Mouse (Mus musculus) liver, postnatal 0 days (tissue): ENCODE data around the gene Gm13288.
"Not testable (repeated sequence)": the region's sequence is repeated elsewhere in the genome, so short reads cannot be mapped to it uniquely, and the experiment has no call there.

Source experiments
- CTCF ChIP-seq: sonication (generic); IDR thresholded peaks from 2 replicates; pipeline ENCODE4 v1.5.1; 2016; ENCODE audit warnings: antibody characterized with exemption, low read depth
- EP300 ChIP-seq: IDR thresholded peaks from 2 replicates; pipeline ENCODE4 v1.6.1; 2016; ENCODE audit warnings: antibody characterized with exemption, low read depth, mild to moderate bottlenecking

DNA sequence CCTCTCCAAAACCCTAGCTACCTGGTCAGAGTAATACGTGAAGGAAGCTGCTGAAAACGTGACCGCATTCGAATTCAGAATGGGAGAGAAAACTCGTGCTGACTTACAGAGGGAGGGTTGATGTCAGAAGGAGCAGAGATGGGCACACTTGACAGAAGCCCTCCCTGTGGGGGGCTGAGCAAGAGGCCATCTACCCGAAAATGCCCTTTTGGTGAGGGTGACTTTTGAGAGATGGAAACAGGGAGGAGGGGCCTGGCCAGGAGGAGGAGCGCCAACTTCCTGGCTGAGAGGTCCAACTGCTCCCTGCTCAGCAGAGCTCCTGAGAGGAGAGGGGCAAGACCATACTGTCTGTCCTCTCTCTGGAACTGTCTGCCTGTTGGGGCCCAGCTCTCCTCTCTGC is 23.5 kb upstream of the Gm13288 start, which contains the start of gene Ifnz:
- not testable (repeated sequence) for TF ChIP-seq CTCF, EP300
